Mouse (Mus musculus) ES-Bruce4 (cell line): ENCODE measurements around the gene Nop2.

Experiments
- CTCF ChIP-seq: IDR thresholded peaks from one replicate; pipeline ENCODE4 v1.8.1; 2011; ENCODE audit warnings: low read depth, low read length
- EP300 ChIP-seq: IDR thresholded peaks from 2 replicates; pipeline ENCODE4 v1.6.1; 2011; ENCODE audit warnings: low read depth, low read length; ENCODE audit not compliant: insufficient read depth
- POLR2A ChIP-seq: IDR thresholded peaks from one replicate; pipeline ENCODE4 v1.8.1; 2011; ENCODE audit warnings: low read length; ENCODE audit not compliant: insufficient read depth

GRCm38 (mm10) chr6:125132470-125132869, 761 bp downstream of the Nop2 start:
- no peak for TF ChIP-seq EP300
- no peak for TF ChIP-seq CTCF
- no peak for TF ChIP-seq POLR2A
